Mouse (Mus musculus) hindbrain, postnatal 0 days (tissue): Measurements from ENCODE around the gene Fau. TPM values are rescaled to one million over a fixed set of nuclear protein-coding genes. Genes with fewer than 3 reads are reported as not detected.

Experiments
- ATAC-seq: fragments of 200-750 bp; cut with Nextera tagmentation; 2 replicates; pipeline ENCODE4 v1.8.0; 2017; ENCODE audit warnings: mild to moderate bottlenecking, moderate TSS enrichment, moderate library complexity
- DNase-seq: peaks from one replicate; pipeline ENCODE4 v3.0.0-alpha.2; 2015; ENCODE audit warnings: low spot score
- H3K27ac ChIP-seq: fragments of 300-500 bp; sonication (generic); 2 replicates; pipeline ENCODE4 v1.5.1; 2014; ENCODE audit warnings: mild to moderate bottlenecking
- H3K27me3 ChIP-seq: fragments of 300-500 bp; sonication (generic); 2 replicates; pipeline ENCODE4 v1.6.1; 2014; ENCODE audit warnings: low read length, mixed read lengths; ENCODE audit not compliant: insufficient read depth
- H3K36me3 ChIP-seq: fragments of 300-500 bp; sonication (generic); 2 replicates; pipeline ENCODE4 v1.6.1; 2014; ENCODE audit warnings: low read length, mixed read lengths; ENCODE audit not compliant: insufficient read depth
- H3K4me1 ChIP-seq: fragments of 300-500 bp; sonication (generic); 2 replicates; pipeline ENCODE4 v1.6.1; 2014; ENCODE audit warnings: antibody characterized with exemption, low read length, mixed read lengths; ENCODE audit not compliant: insufficient read depth
- H3K4me2 ChIP-seq: fragments of 300-500 bp; sonication (generic); 2 replicates; pipeline ENCODE4 v1.6.1; 2014; ENCODE audit warnings: low read depth, mild to moderate bottlenecking, low read length, moderate library complexity, mixed read lengths
- H3K4me3 ChIP-seq: fragments of 300-500 bp; sonication (generic); 2 replicates; pipeline ENCODE4 v1.5.1; 2014; ENCODE audit warnings: low read length
- H3K9ac ChIP-seq: fragments of 300-500 bp; sonication (generic); replicated peaks from 2 replicates; pipeline ENCODE4 v1.6.1; 2014; ENCODE audit warnings: mild to moderate bottlenecking, low read length, moderate library complexity, mixed read lengths
- H3K9me3 ChIP-seq: fragments of 300-500 bp; sonication (generic); 2 replicates; pipeline ENCODE4 v1.6.1; 2016; ENCODE audit warnings: low read length, mixed read lengths
- CTCF ChIP-seq: IDR thresholded peaks from 2 replicates; pipeline ENCODE4 v1.5.1; 2016; ENCODE audit warnings: antibody characterized with exemption, control low read depth, low read depth
- WGBS: fragments of 180-500 bp; shearing (Covaris S2); extraction: QIAGEN DNeasy Blood & Tissue Kit; methylation state at CpG from one replicate; pipeline ENCODE4 v1.1.7; 2014; 5-methylcytosine and 5-hydroxymethylcytosine counted together
- polyA plus RNA-seq: library from polyadenylated mRNA; unstranded; fragments of >200 nt; fragmentation: Nextera tagmentation; extraction: Ambion mirVana; gene quantifications from 2 replicates; pipeline ENCODE4 v1.2.1, GENCODE M21; 2015
- total RNA-seq: library from RNA; depleted of rRNA; stranded (reverse); fragments of >200 nt; gene quantifications from 2 replicates; pipeline ENCODE4 v1.2.3, GENCODE M21; 2014

Gene Fau
- total and polyA plus RNA-seq, 2 experiments from 2014 or later: 668 to 787 TPM

GRCm38 (mm10) chr19:6062418-6062817 is 4.8 kb downstream of the Fau start:
- Histone ChIP-seq H3K27ac (peak overlapping the region; percentile 88), H3K4me2 (peak overlapping the region; percentile 100), H3K4me3 (peak overlapping the region; percentile 57), H3K9me3 (no peaks in the 10 kb centered on the region), H3K4me1 (peaks cover 20% of the 10 kb centered on the region), H3K9ac (peak overlapping the region; percentile 99), H3K27me3 (no peaks in the 10 kb centered on the region), H3K36me3 (peaks cover 4% of the 10 kb centered on the region; the same call in 1 of the 2 replicates)
- WGBS: 50% methylated on average over 5 of the region's 5 CpGs
- ATAC-seq (no peak), DNase-seq (no peak)
- no peak for TF ChIP-seq CTCF

- Histone ChIP-seq H3K9ac (0 out of 2 replicates have a peak overlapping the region, but pooled peaks have one; percentile 6), H3K9me3 (no peaks in the 10 kb centered on the region), H3K4me3 (no peak overlapping the region), H3K4me1 (peaks cover 20% of the 10 kb centered on the region), H3K36me3 (peaks cover 4% of the 10 kb centered on the region; the same call in 1 of the 2 replicates), H3K27me3 (no peaks in the 10 kb centered on the region), H3K4me2 (0 out of 2 replicates have a peak overlapping the region, but pooled peaks have one; percentile 100), H3K27ac (no peak overlapping the region)
- DNase-seq (no peak), ATAC-seq (no peak)
- no peak for TF ChIP-seq CTCF
- 86% methylated on average over 6 of the region's 6 CpGs for WGBS
Observed at GRCm38 (mm10) chr19:6063081-6063480, 5.4 kb downstream of the Fau start.

GRCm38 (mm10) chr19:6066571-6066970 is 8.9 kb downstream of the Fau start:
- ATAC-seq: peak; percentile 8
- Histone ChIP-seq H3K9me3 (no peaks in the 10 kb centered on the region), H3K27me3 (no peaks in the 10 kb centered on the region), H3K9ac (peak overlapping the region; percentile 76), H3K36me3 (peaks cover 20% of the 10 kb centered on the region; the same call in 1 of the 2 replicates), H3K4me1 (peaks cover 15% of the 10 kb centered on the region), H3K27ac (peak overlapping the region; percentile 92), H3K4me2 (peak overlapping the region; percentile 97), H3K4me3 (peak overlapping the region; percentile 57)
- no peak for TF ChIP-seq CTCF
- 29% methylated on average over 5 of the region's 5 CpGs for WGBS
- DNase-seq: peak; percentile 22

- Histone ChIP-seq H3K4me1 (peaks cover 12% of the 10 kb centered on the region), H3K36me3 (peaks cover 20% of the 10 kb centered on the region; the same call in 1 of the 2 replicates), H3K9me3 (no peaks in the 10 kb centered on the region), H3K9ac (peak overlapping the region; percentile 76), H3K27ac (peak overlapping the region; percentile 92), H3K27me3 (no peaks in the 10 kb centered on the region), H3K4me2 (peak overlapping the region; percentile 97), H3K4me3 (peak overlapping the region; percentile 57)
- 0% methylated on average over 30 of the region's 30 CpGs for WGBS
- ATAC-seq (peak; percentile 71), DNase-seq (peak; percentile 92)
- TF ChIP-seq CTCF: peak; percentile 95
Observed at GRCm38 (mm10) chr19:6067011-6067723, 9.5 kb downstream of the Fau start.

GRCm38 (mm10) chr19:6067724-6068415 is 10.2 kb downstream of the Fau start, which contains the start of gene Tm7sf2:
Gene Tm7sf2 (minus strand): TSS chr19:6068373.
- H3K27ac ChIP-seq: peak within 1 kb of the TSS; percentile 92
- WGBS: 8% methylated on average over 33 of the region's 33 CpGs
- H3K9ac ChIP-seq: peak within 1 kb of the TSS; percentile 76
- peak; percentile 92 for ATAC-seq
- H3K27me3 ChIP-seq: no peaks in the 10 kb centered on the region
- TF ChIP-seq CTCF: peak; percentile 14; the same call in 1 of the 2 replicates
- H3K4me2 ChIP-seq: peak within 1 kb of the TSS; percentile 97
- no peaks in the 10 kb centered on the region for H3K9me3 ChIP-seq
- peak within 1 kb of the TSS; percentile 57 for H3K4me3 ChIP-seq
- DNase-seq: peak; percentile 95
- peaks cover 23% of the 10 kb centered on the region; the same call in 1 of the 2 replicates for H3K36me3 ChIP-seq
- H3K4me1 ChIP-seq: peaks cover 8% of the 10 kb centered on the region

DNA sequence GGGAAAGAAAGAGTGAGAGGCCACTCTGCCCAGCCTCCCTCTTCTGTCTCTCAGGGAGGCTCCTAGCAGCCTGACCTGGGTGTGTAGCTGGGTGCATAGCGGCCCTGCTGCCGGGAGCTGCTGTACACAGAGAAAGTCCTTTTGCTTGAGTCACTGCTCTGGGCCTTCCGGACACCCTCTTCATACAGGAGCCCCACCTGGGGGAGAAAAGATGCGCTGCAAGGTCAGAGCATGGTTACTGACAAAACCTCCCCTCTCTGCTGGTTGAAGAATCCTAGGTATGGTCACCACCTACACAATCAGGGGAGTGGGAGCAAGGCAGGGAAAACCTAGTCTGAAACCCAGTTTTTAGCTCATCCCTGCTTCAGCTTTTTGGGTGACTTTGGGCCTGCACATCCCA is 11.3 kb downstream of the Fau start:
- TF ChIP-seq CTCF: no peak
- Histone ChIP-seq H3K36me3 (peaks cover 29% of the 10 kb centered on the region), H3K4me1 (peaks cover 8% of the 10 kb centered on the region), H3K27me3 (no peaks in the 10 kb centered on the region), H3K4me3 (no peak overlapping the region), H3K4me2 (no peak overlapping the region), H3K27ac (no peak overlapping the region), H3K9ac (no peak overlapping the region), H3K9me3 (no peaks in the 10 kb centered on the region)
- 81% methylated on average over 4 of the region's 4 CpGs for WGBS
- ATAC-seq (no peak), DNase-seq (no peak)
